Mouse (Mus musculus) testis, adult 2 months (tissue): ENCODE measurements around the gene Olfr470. TPM values are rescaled to one million over a fixed set of nuclear protein-coding genes. Genes with fewer than 3 reads are reported as not detected.

Experiments used
- H3K27ac ChIP-seq: fragments of 200-500 bp; 2 replicates; pipeline ENCODE4 v1.5.1; 2012; ENCODE audit warnings: low read depth, low read length; ENCODE audit not compliant: control insufficient read depth, insufficient read depth
- H3K27me3 ChIP-seq: fragments of 200-500 bp; 2 replicates; pipeline ENCODE4 v1.6.1; 2012; ENCODE audit warnings: mild to moderate bottlenecking, low read length, moderate library complexity; ENCODE audit not compliant: control insufficient read depth, insufficient read depth
- H3K36me3 ChIP-seq: fragments of 200-500 bp; 2 replicates; pipeline ENCODE4 v1.6.1; 2012; ENCODE audit warnings: mild to moderate bottlenecking, low read length; ENCODE audit not compliant: control insufficient read depth, insufficient read depth
- H3K4me1 ChIP-seq: fragments of 200-500 bp; 2 replicates; pipeline ENCODE4 v1.6.1; 2012; ENCODE audit warnings: low read length; ENCODE audit not compliant: control insufficient read depth, insufficient read depth
- H3K4me3 ChIP-seq: fragments of 200-500 bp; 2 replicates; pipeline ENCODE4 v1.5.1; 2012; ENCODE audit warnings: low read depth, mild to moderate bottlenecking, low read length, moderate library complexity, mixed read lengths; ENCODE audit not compliant: control insufficient read depth
- CTCF ChIP-seq: fragments of 200-500 bp; IDR thresholded peaks from 2 replicates; pipeline ENCODE4 v1.5.1; 2012; ENCODE audit warnings: low read depth, mild to moderate bottlenecking, inconsistent platforms, low read length, moderate library complexity; ENCODE audit not compliant: control insufficient read depth, insufficient read depth, insufficient replicate concordance
- POLR2A ChIP-seq: fragments of 200-500 bp; IDR thresholded peaks from 2 replicates; pipeline ENCODE4 v1.6.1; 2012; ENCODE audit warnings: low read depth, mild to moderate bottlenecking, inconsistent platforms, low read length, moderate library complexity; ENCODE audit not compliant: control insufficient read depth
- polyA plus RNA-seq: library from polyadenylated mRNA; depleted of rRNA; stranded (reverse); fragments of >200 nt; gene quantifications from 2 replicates; pipeline ENCODE4 v1.2.3, GENCODE M21; 2012; rRNA removed

The Olfr470 gene
- polyA plus RNA-seq, 1 experiment = not detected

DNA sequence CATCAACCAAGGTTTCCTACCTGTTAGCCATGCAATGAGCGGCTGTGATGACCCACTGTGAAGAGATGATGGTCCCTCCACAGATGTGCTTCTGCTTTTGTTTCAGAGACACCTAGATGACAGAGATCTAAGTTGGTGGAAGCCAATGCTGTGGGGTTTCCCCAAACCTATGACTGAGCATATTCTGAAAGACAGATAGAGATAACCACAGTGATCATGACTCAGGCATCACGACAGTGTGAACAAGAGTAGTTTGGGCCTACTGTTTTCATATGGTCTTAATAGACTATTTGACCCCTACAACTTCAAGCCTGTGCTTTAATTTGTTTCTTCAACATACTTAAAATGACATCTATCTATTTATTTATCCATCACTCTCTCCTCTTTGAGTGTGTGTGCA is 50.8 kb downstream of the Olfr470 start:
- TF ChIP-seq POLR2A (no peak), CTCF (no peak)
- no peak overlapping the region for H3K27ac ChIP-seq
- H3K36me3 ChIP-seq = no peaks in the 10 kb centered on the region
- H3K4me3 ChIP-seq = no peak overlapping the region
- H3K4me1 ChIP-seq = no peaks in the 10 kb centered on the region
- H3K27me3 ChIP-seq = no peaks in the 10 kb centered on the region

Other genes with a start within 250 kb of the Olfr470 start
- not detected in 2 replicates for gene 5330417H12Rik, start 222.3 kb downstream of the Olfr470 start, polyA plus RNA-seq
- 13.2 and 14.8 TPM in 2 replicates for gene Cyb5r2, start 89.5 kb downstream of the Olfr470 start, polyA plus RNA-seq
- not detected in 2 replicates for gene Ovch2, start 46.3 kb downstream of the Olfr470 start, polyA plus RNA-seq
- gene Olfr467, start 35.2 kb downstream of the Olfr470 start, polyA plus RNA-seq = not detected in 2 replicates
- not detected in 2 replicates for gene Olfr469, start 21.9 kb downstream of the Olfr470 start, polyA plus RNA-seq
- gene Olfr472, start 50.4 kb upstream of the Olfr470 start, polyA plus RNA-seq = 0.01 TPM in 1 of 2 replicates, not detected in the other
- gene Olfr473, start 83.0 kb upstream of the Olfr470 start, polyA plus RNA-seq = not detected in 2 replicates
- not detected in 2 replicates for gene Olfr474, start 107.2 kb upstream of the Olfr470 start, polyA plus RNA-seq
- gene Olfr476, start 117.3 kb upstream of the Olfr470 start, polyA plus RNA-seq = not detected in 2 replicates
- not detected in 2 replicates for gene Olfr477, start 139.2 kb upstream of the Olfr470 start, polyA plus RNA-seq
- gene Olfr478, start 186.5 kb upstream of the Olfr470 start, polyA plus RNA-seq = not detected in 2 replicates
- not detected in 2 replicates for gene Olfr479, start 203.2 kb upstream of the Olfr470 start, polyA plus RNA-seq
- not detected in 2 replicates for gene Olfr480, start 219.9 kb upstream of the Olfr470 start, polyA plus RNA-seq
- not detected in 2 replicates for gene Olfr481, start 232.4 kb upstream of the Olfr470 start, polyA plus RNA-seq